Mouse (Mus musculus) cerebellum, adult 9-10 months (tissue): ENCODE measurements around the gene Trp53rka.
"Not testable (repeated sequence)": the region's sequence is repeated elsewhere in the genome, so short reads cannot be mapped to it uniquely, and the experiment has no call there.

Source experiments
- DNase-seq: peaks from one replicate; pipeline ENCODE4 v3.0.0; 2022

Gene Trp53rka

GRCm38 (mm10) chr2:165492648-165493553 is at the start of gene Trp53rka:
TSS of gene Trp53rka (minus strand) at chr2:165493324.
- peak; percentile 81 for DNase-seq

GRCm38 (mm10) chr2:165540975-165541374 is 47.9 kb upstream of the Trp53rka start:
- no peak for DNase-seq

- no peak for DNase-seq
Measured at GRCm38 (mm10) chr2:165533789-165534188, 40.7 kb upstream of the Trp53rka start.

GRCm38 (mm10) chr2:165529106-165529505 is 36.0 kb upstream of the Trp53rka start:
- peak; percentile 56 for DNase-seq

GRCm38 (mm10) chr2:165525609-165526008 is 32.5 kb upstream of the Trp53rka start:
- no peak for DNase-seq

- DNase-seq: no peak
Measured at GRCm38 (mm10) chr2:165515178-165515728, 22.1 kb upstream of the Trp53rka start.

- no peak for DNase-seq
Measured at GRCm38 (mm10) chr2:165512870-165513600, 19.9 kb upstream of the Trp53rka start.

- DNase-seq: no peak
Measured at GRCm38 (mm10) chr2:165512426-165512825, 19.3 kb upstream of the Trp53rka start.

- not testable (repeated sequence) for DNase-seq
Measured at GRCm38 (mm10) chr2:165511530-165511929, 18.4 kb upstream of the Trp53rka start.

- DNase-seq: not testable (repeated sequence)
Measured at GRCm38 (mm10) chr2:165510914-165511458, 17.9 kb upstream of the Trp53rka start.

GRCm38 (mm10) chr2:165510466-165510865 is 17.3 kb upstream of the Trp53rka start:
- no peak for DNase-seq

- DNase-seq: no peak
Measured at GRCm38 (mm10) chr2:165509686-165510085, 16.6 kb upstream of the Trp53rka start.

- no peak for DNase-seq
Measured at GRCm38 (mm10) chr2:165503259-165504203, 10.4 kb upstream of the Trp53rka start, which contains the start of gene Slc2a10. TSS of gene Slc2a10 (plus strand) at chr2:165503787.

GRCm38 (mm10) chr2:165498816-165499215 is 5.7 kb upstream of the Trp53rka start:
- DNase-seq: no peak

GRCm38 (mm10) chr2:165497706-165498275 is 4.7 kb upstream of the Trp53rka start:
- DNase-seq: no peak

- no peak for DNase-seq
Measured at GRCm38 (mm10) chr2:165496251-165496650, 3.1 kb upstream of the Trp53rka start.

- DNase-seq: no peak
Measured at GRCm38 (mm10) chr2:165494495-165494894, 1.4 kb upstream of the Trp53rka start.

GRCm38 (mm10) chr2:165493587-165494210 is 575 bp upstream of the Trp53rka start:
- peak; percentile 49 for DNase-seq

- DNase-seq: peak; percentile 61
Measured at GRCm38 (mm10) chr2:165486881-165487535, 6.1 kb downstream of the Trp53rka start.

GRCm38 (mm10) chr2:165486401-165486800 is 6.7 kb downstream of the Trp53rka start:
- DNase-seq: no peak
